Mouse (Mus musculus) neutrophil, adult 5-6 weeks (primary cell): ENCODE results near the gene Cab39l. TPM values are rescaled to one million over a fixed set of nuclear protein-coding genes. Genes with fewer than 3 reads are reported as not detected.

ENCODE experiments used
- ATAC-seq: fragments of 151-379, 151-347 bp; 2 replicates; pipeline ENCODE4 v1.8.0; 2017; ENCODE audit warnings: mild to moderate bottlenecking, moderate TSS enrichment; ENCODE audit not compliant: insufficient number of reproducible peaks, poor library complexity, low FRiP score, severe bottlenecking; ENCODE audit errors: extremely low read depth
- total RNA-seq: library from RNA; stranded (forward); fragments of 200-1000 nt; gene quantifications from 2 replicates; pipeline ENCODE4 v1.2.3, GENCODE M21; 2017

Gene Cab39l
- total RNA-seq, 1 experiment from 2014 or later = 54.2 TPM

- ATAC-seq = no peak
Measured at GRCm38 (mm10) chr14:59624326-59624885, 183.6 kb downstream of the Cab39l start.

DNA sequence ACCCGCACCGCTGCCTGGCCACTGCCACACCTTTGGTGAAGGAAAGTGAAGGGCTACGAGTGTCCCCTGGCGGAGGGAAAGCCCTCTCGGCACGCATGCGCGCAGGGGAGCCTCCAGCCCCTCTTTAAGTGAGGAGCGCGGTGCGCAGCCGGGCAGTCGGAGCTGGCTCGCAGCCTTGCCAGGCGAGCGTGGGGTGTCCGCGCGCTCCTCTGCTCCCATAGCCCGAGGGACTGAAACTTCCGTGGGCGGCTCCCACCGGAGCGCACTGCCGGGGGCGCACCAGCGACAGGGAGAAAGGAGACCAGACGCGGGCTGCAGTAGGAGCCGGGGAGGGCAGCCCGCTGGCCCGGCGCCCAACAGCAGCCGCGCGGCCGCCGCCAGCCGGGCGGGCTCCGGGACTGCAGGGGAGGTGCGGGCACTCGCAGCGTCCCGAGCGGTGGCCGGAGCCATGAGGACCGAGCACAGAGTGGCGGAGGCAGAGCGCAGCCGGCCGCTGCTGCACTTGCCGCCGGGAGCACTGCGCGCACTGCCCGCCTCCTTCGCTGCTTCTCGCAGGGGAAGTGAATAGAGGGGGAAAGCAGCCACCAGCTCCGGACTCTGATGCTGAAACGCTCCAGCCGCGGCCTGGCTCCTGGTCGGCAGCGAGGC, 184.5 kb downstream of the Cab39l start, which contains the start of gene Shisa2:
TSS of gene Shisa2 (plus strand) at position 151 of the 648 bp plus-strand sequence.
- ATAC-seq = no peak

GRCm38 (mm10) chr14:59625806-59626364, 185.1 kb downstream of the Cab39l start:
- no peak for ATAC-seq

DNA sequence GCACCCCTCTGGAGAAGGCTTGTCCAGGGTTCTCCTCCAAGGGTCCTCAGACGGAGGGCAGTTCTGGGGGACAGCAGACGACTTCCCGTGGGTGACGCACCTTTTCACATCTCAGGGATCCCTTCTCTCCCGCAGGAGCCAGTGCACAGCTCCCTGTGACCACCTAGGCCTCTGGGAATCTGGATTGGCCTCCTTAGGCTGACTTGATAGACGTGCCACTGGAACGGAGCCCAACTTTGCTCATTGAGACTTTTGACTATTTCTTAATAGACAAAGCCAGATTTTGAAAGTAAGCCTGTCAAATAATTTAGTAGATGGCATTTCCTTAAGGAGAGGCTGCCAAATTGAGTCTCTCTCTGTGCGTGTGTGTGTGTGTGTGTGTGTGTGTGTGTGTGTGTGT, 185.9 kb downstream of the Cab39l start:
- ATAC-seq = no peak

- no peak for ATAC-seq
Measured at GRCm38 (mm10) chr14:59627142-59627680, 186.4 kb downstream of the Cab39l start.

DNA sequence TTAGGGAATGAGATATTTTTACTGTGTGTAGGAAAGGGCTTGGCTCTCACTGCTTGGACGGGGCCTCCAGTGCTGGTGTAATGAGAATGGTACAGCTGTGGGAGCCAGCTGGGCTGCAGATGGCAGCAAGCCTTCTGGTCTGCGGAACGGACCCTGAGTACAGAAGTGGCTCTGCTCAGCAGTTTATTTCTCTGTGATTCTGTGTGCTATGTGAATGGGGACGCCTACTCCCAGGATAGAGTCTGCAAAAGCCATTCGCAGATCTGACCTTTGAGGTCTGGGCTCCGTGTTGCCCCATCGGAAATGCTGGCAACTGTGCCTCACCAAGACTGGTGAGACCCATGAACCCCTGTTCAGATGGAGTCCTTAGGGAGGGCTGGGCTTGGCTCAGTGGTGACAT, 187.1 kb downstream of the Cab39l start:
- ATAC-seq = no peak

GRCm38 (mm10) chr14:59629308-59629707, 188.5 kb downstream of the Cab39l start:
- no peak for ATAC-seq

- ATAC-seq = no peak
Measured at GRCm38 (mm10) chr14:59630096-59630495, 189.3 kb downstream of the Cab39l start.

DNA sequence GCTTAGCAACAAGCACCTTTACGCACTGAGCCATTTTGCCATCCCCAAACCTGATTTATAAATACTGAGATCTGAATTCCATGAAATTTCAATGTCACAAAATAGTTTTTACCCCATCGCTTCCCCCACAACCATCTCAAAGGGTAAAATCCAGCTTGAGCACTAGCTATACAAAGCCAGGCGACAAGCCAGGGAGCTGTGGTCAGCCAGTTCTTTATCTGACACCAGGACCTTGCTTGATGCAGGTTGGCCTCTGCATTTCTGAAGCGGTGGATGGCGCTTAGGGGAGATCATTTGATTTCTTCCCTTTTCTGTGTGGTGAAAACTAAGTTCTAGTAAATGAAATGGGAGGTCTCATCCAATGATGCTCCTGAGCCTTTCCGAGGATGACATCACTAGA, 191.3 kb downstream of the Cab39l start:
- ATAC-seq = no peak

GRCm38 (mm10) chr14:59633295-59633898, 192.6 kb downstream of the Cab39l start:
- no peak for ATAC-seq

DNA sequence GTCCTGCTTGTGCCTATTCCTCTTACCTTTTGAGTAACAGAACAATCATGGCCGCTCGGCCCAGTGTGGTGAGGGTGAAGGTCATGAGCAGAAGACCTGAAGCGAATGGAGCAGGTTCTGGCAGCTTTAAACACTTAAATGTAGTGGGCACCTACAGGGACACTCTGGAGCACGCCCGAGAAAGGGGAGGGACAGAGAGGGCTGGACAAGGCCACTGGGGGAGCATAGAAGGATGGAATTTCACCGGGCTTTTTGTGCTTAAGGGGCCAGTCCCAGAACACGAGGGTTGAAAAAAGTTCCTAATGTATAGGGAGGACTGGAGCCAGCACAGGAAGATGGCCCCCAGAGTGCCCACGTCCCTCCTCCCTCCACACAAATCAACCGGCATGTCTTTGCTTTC, 193.2 kb downstream of the Cab39l start:
- ATAC-seq = no peak

Other genes starting within 250 kb of the Cab39l start
- 32.4 and 33.6 TPM in 2 replicates for gene Rcbtb1, start 239.8 kb upstream of the Cab39l start, total RNA-seq
- 2.3 and 7.1 TPM in 2 replicates for gene Gm6904, start 180.8 kb upstream of the Cab39l start, total RNA-seq
- 2.8 and 5.9 TPM in 2 replicates for gene Phf11a, start 143.4 kb upstream of the Cab39l start, total RNA-seq
- 49.8 and 55.0 TPM in 2 replicates for gene Phf11b, start 99.6 kb upstream of the Cab39l start, total RNA-seq
- 3.4 and 6.6 TPM in 2 replicates for gene Phf11d, start 75.5 kb upstream of the Cab39l start, total RNA-seq
- gene Phf11c, start 45.6 kb upstream of the Cab39l start, total RNA-seq = 9.3 and 9.6 TPM in 2 replicates
- 57.0 and 59.6 TPM in 2 replicates for gene Setdb2, start 88 bp upstream of the Cab39l start, total RNA-seq
- 19.3 and 22.0 TPM in 2 replicates for gene Cdadc1, start 157.0 kb downstream of the Cab39l start, total RNA-seq
- gene Shisa2, start 184.3 kb downstream of the Cab39l start, total RNA-seq = not detected in 2 replicates